Comparison of ENCODE assay signal across 11 mouse cellular contexts in genomic region chr11:61747161-61747560, GRCm38 (mm10). TPM values are rescaled to one million over a fixed set of nuclear protein-coding genes. Genes with fewer than 3 reads are reported as not detected.
"Had no signal": no experiment of that assay in that cellular context is flagged by ENCODE, and none has a peak within 500 bp of the region (broad histone marks: within the 10 kb centered on the region; RNA-seq: fewer than 3 reads in every experiment).

No protein-coding gene starts in this region.

- DNase-seq: kidney, postnatal 4 days; liver; liver, embryonic 13.5 days; liver, postnatal 0 days; thymus, postnatal 4 days had no signal

- H3K4me1 ChIP-seq: kidney, embryonic 15.5 days; limb, embryonic 12.5 days; liver, embryonic 13.5 days; lung, embryonic 15.5 days; midbrain, embryonic 13.5 days; neural tube, embryonic 12.5 days had no signal

- H3K27ac ChIP-seq: kidney, embryonic 15.5 days; limb, embryonic 12.5 days; liver, embryonic 13.5 days; lung, embryonic 15.5 days; midbrain, embryonic 13.5 days; neural tube, embryonic 12.5 days; stomach, postnatal 0 days had no signal

- H3K4me2 ChIP-seq: kidney, embryonic 15.5 days; limb, embryonic 12.5 days; liver, embryonic 13.5 days; lung, embryonic 15.5 days; midbrain, embryonic 13.5 days; neural tube, embryonic 12.5 days had no signal

- ATAC-seq: liver, postnatal 0 days; midbrain, embryonic 13.5 days had no signal

- H3K9ac ChIP-seq: kidney, embryonic 15.5 days; limb, embryonic 12.5 days; liver, embryonic 13.5 days; liver, postnatal 0 days; lung, embryonic 15.5 days; midbrain, embryonic 13.5 days; neural tube, embryonic 12.5 days had no signal

- H3K4me3 ChIP-seq: kidney, embryonic 15.5 days; limb, embryonic 12.5 days; liver, embryonic 13.5 days; lung, embryonic 15.5 days; midbrain, embryonic 13.5 days; neural tube, embryonic 12.5 days had no signal

- H3K27me3 ChIP-seq: kidney, embryonic 15.5 days; limb, embryonic 12.5 days; liver, embryonic 13.5 days; lung, embryonic 15.5 days; midbrain, embryonic 13.5 days; neural tube, embryonic 12.5 days had no signal

- H3K9me3 ChIP-seq: kidney, embryonic 15.5 days; limb, embryonic 12.5 days; liver, embryonic 13.5 days; lung, embryonic 15.5 days; midbrain, embryonic 13.5 days; neural tube, embryonic 12.5 days had no signal

RNA-seq across cellular contexts. Expression of gene Slc5a10, which starts 26.5 kb away (rescaled TPM):
- polyA plus RNA-seq: liver, embryonic 13.5 days; liver, postnatal 0 days; lung, embryonic 15.5 days; neural tube, embryonic 12.5 days; stomach, postnatal 0 days had no signal
